ENCODE assay signal across 8 mouse cellular contexts in the genomic region with DNA sequence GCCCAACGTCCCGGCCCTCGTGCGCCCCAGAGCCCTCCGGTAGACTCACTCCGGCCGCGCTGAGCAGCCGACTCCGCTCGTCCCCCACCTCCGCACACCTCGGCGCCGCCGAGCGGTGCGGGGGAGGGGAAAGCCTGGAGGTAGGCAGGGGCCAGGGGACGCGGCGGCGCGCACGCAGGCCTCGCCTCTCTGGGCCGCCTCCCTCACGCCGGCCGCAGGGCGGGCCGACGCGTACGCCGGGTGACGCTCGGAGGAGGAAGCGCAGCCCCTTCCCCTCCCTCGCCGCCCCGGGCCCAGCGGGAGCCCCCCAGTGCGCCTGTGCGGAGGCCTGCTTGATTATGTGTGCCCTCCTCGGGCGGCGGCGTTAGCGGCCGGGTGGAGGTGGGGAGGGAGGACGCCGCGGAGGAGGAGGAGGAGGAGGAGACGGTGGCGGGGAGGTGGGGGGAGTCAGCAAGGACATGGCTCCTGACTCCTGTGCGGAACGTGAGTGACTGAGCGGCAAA. TPM values are rescaled to one million over a fixed set of nuclear protein-coding genes. Genes with fewer than 3 reads are reported as not detected.
DNase-seq lines count a peak whose midpoint lies in the region; ATAC-seq and TF ChIP-seq lines count a peak whose summit lies in the region.

No protein-coding gene starts in this region.

- H3K4me2 ChIP-seq in hindbrain, embryonic 15.5 days, result peak overlapping the region; percentile 90

- H3K4me1 ChIP-seq in hindbrain, embryonic 15.5 days (replicated peaks), result peaks cover 16% of the 10 kb centered on the region

- peak overlapping the region; percentile 99 for H3K27ac ChIP-seq in hindbrain, embryonic 15.5 days (replicated peaks)
- peak overlapping the region; percentile 97 for H3K27ac ChIP-seq in left cerebral cortex, adult 2 months
- H3K27ac ChIP-seq in macrophage, result peak overlapping the region; percentile 49

- WGBS in hindbrain, embryonic 15.5 days, result under 1% methylated on average over 39 of the region's 58 CpGs
- under 1% methylated on average over 49 of the region's 58 CpGs for WGBS in macrophage (ENCODE audit: missing documents)

- H3K9me3 ChIP-seq in hindbrain, embryonic 15.5 days, result no peaks in the 10 kb centered on the region

- no peaks in the 10 kb centered on the region for H3K36me3 ChIP-seq in hindbrain, embryonic 15.5 days
- H3K36me3 ChIP-seq in macrophage (ENCODE audit: inconsistent target), result peaks cover 7% of the 10 kb centered on the region; the same call in 1 of the 2 replicates

- peak; percentile 96 for ATAC-seq in hindbrain, embryonic 15.5 days (ENCODE audit: low FRiP score, low read depth)

- H3K4me3 ChIP-seq in hindbrain, embryonic 15.5 days, result peak overlapping the region; percentile 86
- peak overlapping the region; percentile 92 for H3K4me3 ChIP-seq in left cerebral cortex, adult 2 months
- peak overlapping the region; percentile 48 for H3K4me3 ChIP-seq in macrophage (ENCODE audit: inconsistent target)

- peak; percentile 94 for DNase-seq in T-cell, adult 2 months (ENCODE audit: low spot score)
- peak; percentile 93 to 96 for DNase-seq in cerebellum, postnatal 25 days
- DNase-seq in frontal cortex, postnatal 36 days (ENCODE audit: low spot score in 2 of 2), result peak; percentile 89 to 92
- DNase-seq in left cerebral cortex, adult 2 months (ENCODE audit: extremely low spot score in 1 of 2, low spot score in 2 of 2), result peak; percentile 93
- DNase-seq in right cerebral cortex, adult 18-20 months, result peak; percentile 95
- peak; percentile 94 for DNase-seq in urinary bladder, adult 2 months (ENCODE audit: low spot score)

- peaks cover 41% of the 10 kb centered on the region for H3K79me2 ChIP-seq in macrophage (ENCODE audit: inconsistent target)

- peak overlapping the region; percentile 92 for H3K9ac ChIP-seq in hindbrain, embryonic 15.5 days

- H3K27me3 ChIP-seq in hindbrain, embryonic 15.5 days, result no peaks in the 10 kb centered on the region

- no peak for TF ChIP-seq CTCF in left cerebral cortex, adult 2 months (IDR thresholded peaks at IDR 0.05)

- intact Hi-C loops in left cerebral cortex, adult 2 months (cut with DNase I), result loop anchor here (1.0 to 5.0 kb wide), 4 partner anchors 8 to 642 kb away; a partner anchor contains a TSS

RNA-seq across cellular contexts. Expression of a gene that starts 9.4 kb away (rescaled TPM):
- 45.6 and 50.0 TPM in 2 replicates for polyA plus RNA-seq in hindbrain, embryonic 15.5 days (2015; fragmentation: Nextera tagmentation; extraction: Ambion mirVana)
- 10 to 100 TPM; 51.6 to 52.1 TPM for total RNA-seq in left cerebral cortex, adult 2 months (2021)
- 100 to 1,000 TPM in 22 of 26 experiments, 10 to 100 TPM in 4; 46.2 to 299 (median 188) TPM for total RNA-seq in macrophage (2018; cell fraction: chromatin; rRNA removed)
- total RNA-seq in macrophage (2018; cell fraction: cytosol; rRNA removed), result 10 to 100 TPM in 24 of 26 experiments, 1 to 10 TPM in 2; 4.9 to 29.0 (median 20.5) TPM
- 100 to 1,000 TPM in 9 of 26 experiments, 10 to 100 TPM in 17; 34.7 to 160 (median 79.6) TPM for total RNA-seq in macrophage (2018; cell fraction: nucleus; rRNA removed)
- 14.8 to 17.0 TPM (median 16.7 TPM) in 3 replicates for polyA plus RNA-seq in macrophage (2018)
- 31.4 and 31.7 TPM in 2 replicates for polyA plus RNA-seq in urinary bladder, adult 2 months (2012; rRNA removed)

RNA-seq across cellular contexts. Expression of a gene that starts 15.6 kb away (rescaled TPM):
- 6.5 and 7.1 TPM in 2 replicates for polyA plus RNA-seq in hindbrain, embryonic 15.5 days (2015; fragmentation: Nextera tagmentation; extraction: Ambion mirVana)
- 1 to 10 TPM; 7.4 to 8.0 TPM for total RNA-seq in left cerebral cortex, adult 2 months (2021)
- total RNA-seq in macrophage (2018; cell fraction: chromatin; rRNA removed), result 1 to 10 TPM in 2 of 26 experiments, under 1 TPM in 2, not detected in 22; 0.15 to 1.3 (median 0.61) TPM
- under 1 TPM in 5 of 26 experiments, not detected in 21; 0.04 to 0.26 (median 0.05) TPM for total RNA-seq in macrophage (2018; cell fraction: cytosol; rRNA removed)
- under 1 TPM in 1 of 26 experiments, not detected in 25; 0.34 TPM for total RNA-seq in macrophage (2018; cell fraction: nucleus; rRNA removed)
- polyA plus RNA-seq in macrophage (2018), result not detected in 3 replicates
- polyA plus RNA-seq in urinary bladder, adult 2 months (2012; rRNA removed), result 3.4 and 4.9 TPM in 2 replicates

RNA-seq across cellular contexts. Expression of a gene that starts 26.9 kb away (rescaled TPM):
- polyA plus RNA-seq in hindbrain, embryonic 15.5 days (2015; fragmentation: Nextera tagmentation; extraction: Ambion mirVana), result 10.8 and 11.1 TPM in 2 replicates
- total RNA-seq in left cerebral cortex, adult 2 months (2021), result 1 to 10 TPM; 2.7 to 5.0 TPM
- 1 to 10 TPM in 2 of 26 experiments, under 1 TPM in 2, not detected in 22; 0.23 to 1.8 (median 0.97) TPM for total RNA-seq in macrophage (2018; cell fraction: chromatin; rRNA removed)
- total RNA-seq in macrophage (2018; cell fraction: cytosol; rRNA removed), result under 1 TPM in 12 of 26 experiments, not detected in 14; 0.03 to 0.15 (median 0.05) TPM
- under 1 TPM in 5 of 26 experiments, not detected in 21; 0.12 to 0.34 (median 0.17) TPM for total RNA-seq in macrophage (2018; cell fraction: nucleus; rRNA removed)
- polyA plus RNA-seq in macrophage (2018), result 0.09 to 0.53 TPM in 2 of 3 replicates, not detected in the other
- 3.6 and 3.9 TPM in 2 replicates for polyA plus RNA-seq in urinary bladder, adult 2 months (2012; rRNA removed)

Comparison
In these comparisons a context has a peak if more than half of its experiments do, and no peak if none do; other contexts are left out.
1. Peak in every context shown above with its lines: DNase-seq, ATAC-seq, H3K4me3 ChIP-seq and H3K27ac ChIP-seq.
2. H3K27ac ChIP-seq: peak in every context shown above with its lines; median percentile 99 in hindbrain, embryonic 15.5 days; 97 in left cerebral cortex, adult 2 months; 49 in macrophage.